Mouse (Mus musculus) forelimb bud, embryonic 11.5 days (tissue): ENCODE data around the gene Spns1.
"Not testable (repeated sequence)": the region's sequence is repeated elsewhere in the genome, so short reads cannot be mapped to it uniquely, and the experiment has no call there.

Experiments used
- DNase-seq: peaks from one replicate; pipeline ENCODE4 v3.0.0-alpha.2; 2012; ENCODE audit warnings: low read depth, low spot score

Spns1 gene

GRCm38 (mm10) chr7:126339521-126339971 lies 37.7 kb downstream of the Spns1 start:
- no peak for DNase-seq

GRCm38 (mm10) chr7:126338906-126339305 lies 38.3 kb downstream of the Spns1 start:
- DNase-seq = no peak

- DNase-seq = no peak
Measured at GRCm38 (mm10) chr7:126335556-126335955, 41.7 kb downstream of the Spns1 start.

GRCm38 (mm10) chr7:126332691-126333090 lies 44.6 kb downstream of the Spns1 start:
- no peak for DNase-seq

- no peak for DNase-seq
Measured at GRCm38 (mm10) chr7:126330693-126331092, 46.6 kb downstream of the Spns1 start.

GRCm38 (mm10) chr7:126329907-126330645 lies 47.2 kb downstream of the Spns1 start:
- DNase-seq = no peak

- not testable (repeated sequence) for DNase-seq
Measured at GRCm38 (mm10) chr7:126328848-126329247, 48.4 kb downstream of the Spns1 start.

- DNase-seq = not testable (repeated sequence)
Measured at GRCm38 (mm10) chr7:126325576-126326273, 51.5 kb downstream of the Spns1 start.

GRCm38 (mm10) chr7:126324791-126325190 lies 52.5 kb downstream of the Spns1 start:
- DNase-seq = no peak

GRCm38 (mm10) chr7:126323729-126324128 lies 53.5 kb downstream of the Spns1 start:
- DNase-seq = peak; percentile 82
